Mouse (Mus musculus) spleen, adult 2 months (tissue): ENCODE measurements around the gene Eif4enif1. TPM values are rescaled to one million over a fixed set of nuclear protein-coding genes. Genes with fewer than 3 reads are reported as not detected.
"Not testable (repeated sequence)": the region's sequence is repeated elsewhere in the genome, so short reads cannot be mapped to it uniquely, and the experiment has no call there.

Source experiments
- DNase-seq, 2 experiments: peaks; one replicate each; pipeline versions ENCODE4 v3.0.0 to v3.0.0-alpha.2; 2012 to 2021; ENCODE audit warnings: low spot score in 2 of 2, low read depth in 1 of 2
- H3K27ac ChIP-seq: fragments of 200-500 bp; 2 replicates; pipeline ENCODE4 v1.5.1; 2012; ENCODE audit warnings: low read length, inconsistent platforms; ENCODE audit not compliant: insufficient read depth
- H3K27me3 ChIP-seq: fragments of 200-500 bp; 2 replicates; pipeline ENCODE4 v1.6.1; 2012; ENCODE audit warnings: mild to moderate bottlenecking, moderate library complexity, low read length, inconsistent platforms; ENCODE audit not compliant: control insufficient read depth, insufficient read depth
- H3K36me3 ChIP-seq: fragments of 200-500 bp; 2 replicates; pipeline ENCODE4 v1.6.1; 2012; ENCODE audit warnings: mild to moderate bottlenecking, low read length, inconsistent platforms; ENCODE audit not compliant: control insufficient read depth, insufficient read depth
- H3K4me1 ChIP-seq: fragments of 200-500 bp; 2 replicates; pipeline ENCODE4 v1.6.1; 2011; ENCODE audit warnings: inconsistent platforms; ENCODE audit not compliant: control insufficient read depth, insufficient read depth, insufficient read length
- H3K4me3 ChIP-seq: fragments of 200-500 bp; 2 replicates; pipeline ENCODE4 v1.5.1; 2011; ENCODE audit warnings: mild to moderate bottlenecking, inconsistent platforms; ENCODE audit not compliant: insufficient read depth, insufficient read length; ENCODE audit errors: extremely low read depth
- CTCF ChIP-seq: fragments of 200-500 bp; IDR thresholded peaks from 2 replicates; pipeline ENCODE4 v1.5.1; 2011; ENCODE audit warnings: mild to moderate bottlenecking, inconsistent platforms; ENCODE audit not compliant: insufficient read depth, insufficient read length, insufficient replicate concordance; ENCODE audit errors: extremely low read depth
- POLR2A ChIP-seq: fragments of 200-500 bp; IDR thresholded peaks from 2 replicates; pipeline ENCODE4 v1.6.1; 2011; ENCODE audit warnings: low read depth, low read length, inconsistent platforms
- WGBS: fragments of 180-500 bp; shearing (Covaris S2); methylation state at CpG from one replicate; pipeline ENCODE4 v1.1.7; 2018; 5-methylcytosine and 5-hydroxymethylcytosine counted together
- polyA plus RNA-seq: library from polyadenylated mRNA; depleted of rRNA; stranded (reverse); fragments of >200 nt; gene quantifications from 2 replicates; pipeline ENCODE4 v1.2.3, GENCODE M21; 2012

Eif4enif1 gene
- polyA plus RNA-seq, 1 experiment, result 34.3 TPM

GRCm38 (mm10) chr11:3181250-3181649 is 20.9 kb upstream of the Eif4enif1 start:
- H3K27me3 ChIP-seq, H3K4me3 ChIP-seq, H3K4me1 ChIP-seq, H3K36me3 ChIP-seq, H3K27ac ChIP-seq: not testable (repeated sequence)
- peak in 1 of 2 experiments; percentile 72 for DNase-seq
- 46% methylated on average over 4 of the region's 4 CpGs for WGBS

DNA sequence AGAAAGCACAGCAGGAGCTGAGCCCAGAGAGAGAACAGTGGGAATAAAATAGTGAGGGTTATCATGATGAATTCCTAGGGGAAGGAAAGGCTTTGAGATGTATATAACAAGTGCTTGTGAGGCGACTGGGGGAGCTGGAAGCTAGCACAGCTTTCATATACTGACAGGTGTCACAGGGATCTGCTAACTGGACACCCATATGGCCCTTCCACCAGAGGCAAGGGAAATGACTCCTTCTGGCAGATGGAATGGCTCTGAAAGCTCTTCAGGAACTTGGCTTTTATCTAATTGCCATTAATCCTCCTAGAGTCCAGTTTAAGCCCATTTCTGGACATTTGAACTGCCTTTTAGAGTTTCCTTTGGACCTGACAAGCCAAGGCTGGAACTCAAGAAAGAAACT is 20.2 kb upstream of the Eif4enif1 start:
- H3K27me3 ChIP-seq, H3K4me3 ChIP-seq, H3K27ac ChIP-seq, H3K36me3 ChIP-seq, DNase-seq, H3K4me1 ChIP-seq: not testable (repeated sequence)
- 78% methylated on average over 1 of the region's 1 CpGs for WGBS

- not testable (repeated sequence) for H3K4me1 ChIP-seq, H3K27me3 ChIP-seq, H3K36me3 ChIP-seq, H3K4me3 ChIP-seq, H3K27ac ChIP-seq
- DNase-seq, result peak in 1 of 2 experiments; percentile 18
- 75% methylated on average over 1 of the region's 1 CpGs for WGBS
These were observed 19.5 kb upstream of the Eif4enif1 start for GRCm38 (mm10) chr11:3182707-3183106.

- Histone ChIP-seq H3K27me3 (no peaks in the 10 kb centered on the region), H3K4me3 (no peak within 1 kb of the TSS)
- 86% methylated on average over 25 of the region's 25 CpGs for WGBS
These were observed 8.8 kb upstream of the Eif4enif1 start, which contains the start of gene Sfi1 for GRCm38 (mm10) chr11:3193363-3193762. Gene Sfi1 (minus strand): TSS chr11:3193463.

GRCm38 (mm10) chr11:3200636-3201035 is 1.6 kb upstream of the Eif4enif1 start:
- not testable (repeated sequence) for H3K27me3 ChIP-seq, DNase-seq, H3K4me1 ChIP-seq, H3K27ac ChIP-seq, H3K4me3 ChIP-seq, H3K36me3 ChIP-seq
- 88% methylated on average over 7 of the region's 7 CpGs for WGBS

More at GRCm38 (mm10) chr11:3193363-3193762, 8.8 kb upstream of the Eif4enif1 start, which contains the start of gene Sfi1:
- DNase-seq, result no peak
- TF ChIP-seq POLR2A (no peak), CTCF (no peak)
- Histone ChIP-seq H3K27ac (no peak within 1 kb of the TSS), H3K36me3 (no peaks in the 10 kb centered on the region), H3K4me1 (no peaks in the 10 kb centered on the region)

GRCm38 (mm10) chr11:3201326-3202230 is 614 bp upstream of the Eif4enif1 start:
- no peaks in the 10 kb centered on the region for H3K4me1 ChIP-seq
- TF ChIP-seq POLR2A (no peak), CTCF (no peak)
- peak in 1 of 2 experiments; percentile 36 for DNase-seq
- H3K4me3 ChIP-seq, result peak overlapping the region; percentile 66
- H3K27me3 ChIP-seq, result no peaks in the 10 kb centered on the region
- WGBS, result 5% methylated on average over 16 of the region's 16 CpGs
- peak overlapping the region; percentile 95 for H3K27ac ChIP-seq
- peaks cover 1% of the 10 kb centered on the region; the same call in 1 of the 2 replicates for H3K36me3 ChIP-seq

DNA sequence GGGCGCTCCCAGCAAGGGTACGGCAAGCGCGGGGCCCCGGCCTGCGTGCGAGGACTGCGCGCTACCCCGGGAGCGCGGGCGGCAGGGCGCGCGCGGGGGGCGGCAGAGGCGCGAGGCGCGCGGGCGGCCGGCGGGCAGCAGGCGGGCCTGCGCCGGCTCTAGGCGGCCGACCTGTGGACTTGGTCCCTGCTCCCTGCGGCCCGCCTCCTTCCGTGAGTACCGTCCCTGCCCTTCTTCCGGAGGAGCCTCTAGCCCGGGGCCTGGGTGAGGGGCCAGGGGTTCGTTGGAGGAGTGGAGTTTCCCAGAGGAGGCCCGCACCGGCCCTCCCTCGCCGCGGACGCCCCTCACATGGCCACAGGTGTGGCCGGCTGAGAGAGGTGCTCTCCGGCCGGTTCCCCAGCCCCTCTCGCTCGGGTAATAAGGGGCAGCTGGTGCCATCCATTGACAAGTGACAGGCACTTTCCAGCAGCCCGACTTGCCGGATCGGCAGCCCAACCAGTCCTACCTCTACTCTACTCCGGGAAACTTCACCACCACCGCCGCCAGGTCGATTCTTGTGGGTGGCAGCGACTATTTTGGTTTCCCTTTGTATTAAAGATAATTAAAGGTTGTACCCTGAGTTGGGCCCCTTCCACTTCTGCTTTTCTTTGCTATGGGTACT is 719 bp downstream of the Eif4enif1 start:
- Histone ChIP-seq H3K36me3 (peaks cover 7% of the 10 kb centered on the region), H3K27ac (peak overlapping the region; percentile 84), H3K27me3 (no peaks in the 10 kb centered on the region), H3K4me1 (no peaks in the 10 kb centered on the region), H3K4me3 (peak overlapping the region; percentile 62)
- WGBS, result under 1% methylated on average over 42 of the region's 57 CpGs
- DNase-seq, result peak; percentile 48 to 66
- TF ChIP-seq POLR2A (no peak), CTCF (no peak)
